Mouse (Mus musculus): ENCODE data around the gene Ninl. TPM values are rescaled to one million over a fixed set of nuclear protein-coding genes. Genes with fewer than 3 reads are reported as not detected.
A peak's percentile ranks its signal among the peaks of the same experiment; 100 is the strongest.

The Ninl gene
- polyA plus RNA-seq, 1 experiment from 2014 or later: 8.4 TPM

DNA sequence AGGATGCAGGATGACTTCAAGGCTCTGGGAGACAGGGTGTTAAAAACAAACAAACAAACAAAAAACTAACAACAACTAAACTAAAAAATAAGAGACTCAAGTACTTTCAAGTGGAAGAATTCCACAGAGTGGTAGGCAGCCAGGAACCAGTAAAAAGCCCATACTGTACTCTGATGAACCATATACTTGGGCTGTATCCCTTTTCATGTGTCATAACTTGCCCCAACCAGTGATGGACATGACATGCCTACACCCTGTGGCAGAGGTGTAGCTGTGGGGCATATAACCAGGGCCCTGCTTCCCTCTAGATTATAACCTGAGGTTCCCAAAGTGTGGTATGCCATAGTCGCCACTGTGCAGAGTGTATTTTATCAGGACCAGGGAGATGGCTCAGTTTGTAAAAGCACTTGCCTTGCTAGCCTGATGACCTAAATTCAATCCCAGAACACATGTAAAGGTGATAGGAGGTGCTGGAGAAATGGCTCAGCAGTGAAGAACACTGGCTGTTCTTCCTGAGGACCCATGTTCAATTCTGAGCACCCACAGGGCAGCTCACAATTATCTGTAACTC lies 29.6 kb downstream of the Ninl start:
- H3K36me3 ChIP-seq: no peaks in the 10 kb centered on the region
- H3K27me3 ChIP-seq: no peaks in the 10 kb centered on the region
- H3K9me3 ChIP-seq: no peaks in the 10 kb centered on the region
- peak overlapping the region; percentile 85 for H3K9ac ChIP-seq
- H3K4me3 ChIP-seq: peak overlapping the region; percentile 72
- WGBS: 70% methylated on average over 1 of the region's 1 CpGs
- peaks cover 21% of the 10 kb centered on the region for H3K4me1 ChIP-seq
- H3K4me2 ChIP-seq: peak overlapping the region; percentile 87
- ATAC-seq (ENCODE audit: insufficient number of reproducible peaks, insufficient read depth, low FRiP score, low TSS enrichment, low read depth): peak; percentile 34; the same call in 1 of the 2 replicates
- no peak overlapping the region for H3K27ac ChIP-seq

DNA sequence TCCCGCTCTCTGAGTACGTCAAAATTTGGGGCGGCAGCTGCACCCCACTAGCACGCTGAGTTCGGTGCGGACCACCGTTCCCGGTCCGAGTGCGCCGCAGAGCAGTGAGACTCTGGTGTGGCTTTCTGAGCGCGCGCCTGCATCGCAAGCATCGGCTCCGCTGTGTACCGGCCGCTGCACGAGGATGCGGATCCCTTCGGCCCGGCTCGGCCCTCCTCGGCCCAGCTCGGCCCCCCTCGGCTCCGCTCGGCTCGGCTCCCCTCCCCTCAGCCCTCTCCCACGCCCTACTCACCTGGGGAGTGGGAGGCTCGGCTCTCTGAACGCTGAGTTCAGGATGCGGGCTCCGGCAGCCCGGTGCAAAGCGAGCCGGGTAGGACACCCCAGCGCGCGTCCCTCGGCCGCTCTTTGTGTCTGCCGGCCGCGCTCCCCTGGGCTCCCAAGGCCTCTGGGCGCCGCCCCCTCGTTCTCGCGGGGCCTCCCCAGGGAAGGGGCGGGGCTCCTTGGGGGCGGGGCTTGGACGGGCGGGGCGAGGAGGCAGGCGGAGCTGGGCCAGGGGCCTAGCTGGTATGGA lies 30.2 kb downstream of the Ninl start:
- peak overlapping the region; percentile 87 for H3K4me2 ChIP-seq
- ATAC-seq (ENCODE audit: insufficient number of reproducible peaks, insufficient read depth, low FRiP score, low TSS enrichment, low read depth): peak; percentile 94
- H3K9ac ChIP-seq: peak overlapping the region; percentile 85
- H3K4me1 ChIP-seq: peaks cover 21% of the 10 kb centered on the region
- WGBS: under 1% methylated on average over 57 of the region's 57 CpGs
- H3K4me3 ChIP-seq: peak overlapping the region; percentile 72
- no peaks in the 10 kb centered on the region for H3K27me3 ChIP-seq
- H3K9me3 ChIP-seq: no peaks in the 10 kb centered on the region
- peak overlapping the region; percentile 87 for H3K27ac ChIP-seq
- no peaks in the 10 kb centered on the region for H3K36me3 ChIP-seq

DNA sequence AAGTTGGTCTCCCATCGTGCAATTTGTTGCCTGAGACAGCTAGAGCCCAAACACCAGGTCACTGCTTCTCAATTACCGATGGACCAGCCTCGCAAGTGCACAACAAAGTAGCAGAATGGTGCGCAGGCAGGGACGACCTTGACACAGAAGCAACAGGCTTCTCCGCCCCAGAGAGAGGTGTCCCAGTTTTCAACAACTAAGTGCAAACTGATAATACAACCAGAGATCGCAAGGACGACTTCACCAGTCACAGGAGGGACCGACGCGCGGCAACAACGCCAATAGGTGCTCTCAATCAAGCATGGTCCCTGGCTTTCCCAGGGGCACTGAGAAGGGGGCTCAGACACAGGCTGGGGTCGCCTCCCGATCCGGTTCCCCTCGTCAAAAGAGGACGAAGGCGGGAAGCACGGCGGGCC lies 30.7 kb downstream of the Ninl start:
- under 1% methylated on average over 21 of the region's 21 CpGs for WGBS

DNA sequence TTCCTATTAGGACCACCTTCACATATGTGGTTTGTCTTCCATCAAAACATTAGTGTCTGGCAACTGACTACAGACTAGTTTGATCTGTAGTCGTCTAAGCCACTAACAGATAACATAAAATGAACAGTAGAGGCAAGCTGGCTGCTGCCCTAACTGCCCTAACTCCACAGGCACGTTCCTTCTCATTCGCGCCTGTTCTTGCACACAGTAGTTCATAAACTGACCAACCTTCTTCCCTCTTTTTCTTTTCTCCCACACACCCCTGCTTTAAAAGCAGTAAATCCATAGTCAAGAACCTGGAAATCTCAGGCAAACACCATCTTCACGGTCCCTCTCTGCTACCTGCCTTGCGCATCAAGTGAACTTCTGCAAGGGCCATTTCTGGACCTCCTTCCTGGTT lies 31.2 kb downstream of the Ninl start:
- Histone ChIP-seq H3K27ac (no peak overlapping the region), H3K4me2 (peak overlapping the region; percentile 87)

More for the DNA sequence above, 30.7 kb downstream of the Ninl start:
- peak overlapping the region; percentile 85 for H3K9ac ChIP-seq
- peaks cover 23% of the 10 kb centered on the region for H3K4me1 ChIP-seq
- no peaks in the 10 kb centered on the region for H3K9me3 ChIP-seq
- peak overlapping the region; percentile 87 for H3K27ac ChIP-seq
- no peaks in the 10 kb centered on the region for H3K27me3 ChIP-seq
- peak overlapping the region; percentile 72 for H3K4me3 ChIP-seq
- no peaks in the 10 kb centered on the region for H3K36me3 ChIP-seq
- ATAC-seq (ENCODE audit: insufficient number of reproducible peaks, insufficient read depth, low FRiP score, low TSS enrichment, low read depth): no peak
- peak overlapping the region; percentile 87 for H3K4me2 ChIP-seq

GRCm38 (mm10) chr2:151006281-151006945 lies 32.8 kb downstream of the Ninl start:
- Histone ChIP-seq H3K27ac (no peak overlapping the region), H3K36me3 (no peaks in the 10 kb centered on the region), H3K4me3 (no peak overlapping the region), H3K4me2 (no peak overlapping the region), H3K9ac (no peak overlapping the region), H3K4me1 (peaks cover 24% of the 10 kb centered on the region), H3K9me3 (no peaks in the 10 kb centered on the region), H3K27me3 (no peaks in the 10 kb centered on the region)
- 70% methylated on average over 5 of the region's 5 CpGs for WGBS
- ATAC-seq (ENCODE audit: insufficient number of reproducible peaks, insufficient read depth, low FRiP score, low TSS enrichment, low read depth): no peak

More for the DNA sequence above, 31.2 kb downstream of the Ninl start:
- Histone ChIP-seq H3K4me1 (peaks cover 24% of the 10 kb centered on the region), H3K36me3 (no peaks in the 10 kb centered on the region), H3K4me3 (peak overlapping the region; percentile 72), H3K9ac (peak overlapping the region; percentile 85), H3K9me3 (no peaks in the 10 kb centered on the region), H3K27me3 (no peaks in the 10 kb centered on the region)
- no peak for ATAC-seq (ENCODE audit: insufficient number of reproducible peaks, insufficient read depth, low FRiP score, low TSS enrichment, low read depth)
- 37% methylated on average over 6 of the region's 6 CpGs for WGBS

GRCm38 (mm10) chr2:151004390-151004789 lies 34.8 kb downstream of the Ninl start:
- H3K4me3 ChIP-seq: no peak overlapping the region
- H3K9me3 ChIP-seq: no peaks in the 10 kb centered on the region
- H3K36me3 ChIP-seq: no peaks in the 10 kb centered on the region
- H3K9ac ChIP-seq: no peak overlapping the region
- H3K27me3 ChIP-seq: no peaks in the 10 kb centered on the region
- no peak overlapping the region for H3K27ac ChIP-seq
- H3K4me1 ChIP-seq: peaks cover 21% of the 10 kb centered on the region
- 92% methylated on average over 10 of the region's 10 CpGs for WGBS
- ATAC-seq (ENCODE audit: insufficient number of reproducible peaks, insufficient read depth, low FRiP score, low TSS enrichment, low read depth): no peak
- no peak overlapping the region for H3K4me2 ChIP-seq

- 61% methylated on average over 6 of the region's 6 CpGs for WGBS
These were observed 35.4 kb downstream of the Ninl start for GRCm38 (mm10) chr2:151003796-151004195.

GRCm38 (mm10) chr2:151001619-151002175 lies 37.5 kb downstream of the Ninl start:
- WGBS: 85% methylated on average over 5 of the region's 5 CpGs

More at GRCm38 (mm10) chr2:151003796-151004195, 35.4 kb downstream of the Ninl start:
- H3K27ac ChIP-seq: no peak overlapping the region; the same call in 1 of the 2 replicates
- H3K4me2 ChIP-seq: no peak overlapping the region
- H3K27me3 ChIP-seq: no peaks in the 10 kb centered on the region
- H3K36me3 ChIP-seq: no peaks in the 10 kb centered on the region
- no peak for ATAC-seq (ENCODE audit: insufficient number of reproducible peaks, insufficient read depth, low FRiP score, low TSS enrichment, low read depth)
- no peak overlapping the region for H3K9ac ChIP-seq
- H3K4me3 ChIP-seq: no peak overlapping the region
- H3K9me3 ChIP-seq: no peaks in the 10 kb centered on the region
- H3K4me1 ChIP-seq: peaks cover 26% of the 10 kb centered on the region

DNA sequence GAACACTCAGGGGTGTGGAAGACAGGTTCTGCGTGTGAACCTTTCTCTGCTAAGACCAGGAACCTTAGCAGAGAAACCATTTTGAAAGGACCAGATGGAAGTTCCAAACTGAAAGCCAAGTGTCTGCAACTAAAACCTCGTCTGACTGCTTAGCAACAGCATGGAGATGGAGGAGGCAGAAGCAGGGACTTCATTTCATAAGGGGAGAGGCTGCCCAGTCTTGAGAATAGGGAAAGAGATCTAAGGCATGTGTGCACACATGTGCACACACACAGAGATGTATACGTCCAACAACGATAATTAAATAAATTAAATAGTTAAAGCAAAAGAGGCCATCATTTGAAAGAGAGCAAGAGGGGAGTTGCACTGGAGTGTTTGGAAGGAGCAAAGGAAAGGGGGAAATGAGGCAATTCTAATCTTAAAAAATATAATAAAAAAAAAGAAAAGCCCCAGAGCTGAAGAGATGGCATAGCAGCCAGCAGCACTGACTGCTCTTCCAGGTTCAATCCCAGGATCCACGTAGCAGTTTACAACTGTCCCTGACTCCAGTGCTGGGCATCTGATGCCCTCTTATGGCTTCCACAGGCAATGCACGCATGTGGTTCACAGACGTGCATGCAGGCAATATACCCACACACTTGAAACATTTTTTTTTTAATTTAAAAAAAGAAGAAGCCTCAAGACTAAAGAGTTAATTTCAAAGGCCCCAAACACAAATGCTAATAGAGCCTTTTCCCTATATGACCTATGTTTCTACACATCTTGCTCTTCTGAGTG lies 38.6 kb downstream of the Ninl start:
- Histone ChIP-seq H3K36me3 (no peaks in the 10 kb centered on the region), H3K9ac (no peak overlapping the region), H3K9me3 (no peaks in the 10 kb centered on the region), H3K4me2 (no peak overlapping the region), H3K4me3 (no peak overlapping the region), H3K4me1 (peaks cover 10% of the 10 kb centered on the region; the same call in 1 of the 2 replicates), H3K27ac (no peak overlapping the region), H3K27me3 (no peaks in the 10 kb centered on the region)
- WGBS: 45% methylated on average over 7 of the region's 7 CpGs
- ATAC-seq (ENCODE audit: insufficient number of reproducible peaks, insufficient read depth, low FRiP score, low TSS enrichment, low read depth): 0 out of 2 replicates have a peak, but pooled peaks have one; percentile 49

More at GRCm38 (mm10) chr2:151001619-151002175, 37.5 kb downstream of the Ninl start:
- H3K27me3 ChIP-seq: no peaks in the 10 kb centered on the region
- no peak overlapping the region for H3K4me3 ChIP-seq
- no peaks in the 10 kb centered on the region for H3K9me3 ChIP-seq
- no peak overlapping the region for H3K4me2 ChIP-seq
- ATAC-seq (ENCODE audit: insufficient number of reproducible peaks, insufficient read depth, low FRiP score, low TSS enrichment, low read depth): no peak
- H3K4me1 ChIP-seq: peaks cover 14% of the 10 kb centered on the region
- H3K9ac ChIP-seq: no peak overlapping the region
- H3K27ac ChIP-seq: no peak overlapping the region
- no peaks in the 10 kb centered on the region for H3K36me3 ChIP-seq

GRCm38 (mm10) chr2:150999021-150999420 lies 40.2 kb downstream of the Ninl start:
- Histone ChIP-seq H3K27me3 (no peaks in the 10 kb centered on the region), H3K9ac (peak overlapping the region; percentile 36; the same call in 1 of the 2 replicates), H3K36me3 (no peaks in the 10 kb centered on the region), H3K4me1 (peaks cover 10% of the 10 kb centered on the region; the same call in 1 of the 2 replicates), H3K4me3 (no peak overlapping the region), H3K9me3 (no peaks in the 10 kb centered on the region), H3K4me2 (no peak overlapping the region), H3K27ac (no peak overlapping the region)
- WGBS: 65% methylated on average over 3 of the region's 3 CpGs
- ATAC-seq (ENCODE audit: insufficient number of reproducible peaks, insufficient read depth, low FRiP score, low TSS enrichment, low read depth): no peak

DNA sequence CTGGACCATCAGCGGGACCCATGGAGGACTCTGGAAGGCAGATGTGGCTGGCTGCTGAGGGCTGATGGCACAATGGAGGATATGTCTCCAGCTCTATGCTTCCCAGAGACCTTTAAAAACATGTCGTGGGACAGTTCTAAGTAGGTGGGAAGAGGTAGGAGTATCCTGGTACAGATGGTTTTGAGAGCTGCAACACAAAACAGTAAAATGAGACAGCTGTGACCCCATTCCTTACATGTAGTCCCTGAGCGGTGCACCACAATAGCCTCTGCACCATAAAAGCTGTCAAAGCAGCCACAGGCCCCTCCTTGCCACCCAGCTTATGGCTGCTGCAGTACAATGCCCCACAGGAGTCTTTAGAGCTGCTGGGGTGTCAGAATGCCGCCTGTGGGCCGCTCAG lies 41.6 kb downstream of the Ninl start:
- no peak overlapping the region for H3K4me3 ChIP-seq
- no peak overlapping the region for H3K9ac ChIP-seq
- no peak for ATAC-seq (ENCODE audit: insufficient number of reproducible peaks, insufficient read depth, low FRiP score, low TSS enrichment, low read depth)
- 75% methylated on average over 5 of the region's 5 CpGs for WGBS
- H3K4me1 ChIP-seq: peaks cover 7% of the 10 kb centered on the region; the same call in 1 of the 2 replicates
- H3K36me3 ChIP-seq: no peaks in the 10 kb centered on the region
- H3K4me2 ChIP-seq: no peak overlapping the region
- H3K27ac ChIP-seq: no peak overlapping the region
- no peaks in the 10 kb centered on the region for H3K9me3 ChIP-seq
- no peaks in the 10 kb centered on the region for H3K27me3 ChIP-seq

All from embryonic facial prominence, embryonic 13.5 days (tissue).